Mouse (Mus musculus): Measurements from ENCODE around the gene Anxa7.

DNA sequence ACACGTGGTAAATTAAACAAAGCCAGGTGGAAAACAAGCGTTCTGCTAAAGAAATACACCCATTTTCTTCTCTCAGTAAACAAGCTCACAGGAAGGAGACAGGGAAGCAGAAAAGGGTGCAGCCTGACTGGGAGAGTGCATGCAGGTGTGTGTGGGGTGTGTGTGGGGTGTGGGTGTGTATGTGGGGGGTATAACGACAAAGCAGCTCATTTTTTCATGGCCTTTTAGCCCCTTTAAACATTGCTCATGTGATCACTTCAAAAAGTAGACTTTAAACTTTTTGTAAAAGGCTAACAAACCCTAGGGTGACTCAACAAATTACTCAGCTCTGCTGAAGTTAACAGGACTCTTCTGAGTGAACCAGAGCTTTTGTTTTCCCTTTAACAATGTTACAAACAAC is 1.5 kb downstream of the Anxa7 start:
- TF ChIP-seq CTCF (IDR thresholded peaks at IDR 0.05; ENCODE audit: borderline replicate concordance, control insufficient read depth, extremely low read depth, insufficient read depth, low read length, poor library complexity) (no peak), POLR2A (IDR thresholded peaks at IDR 0.05; ENCODE audit: control insufficient read depth, extremely low read depth, insufficient read depth, low read length, poor library complexity) (no peak)
